Mouse (Mus musculus): ENCODE data around the gene Kalrn.

Gene Kalrn

DNA sequence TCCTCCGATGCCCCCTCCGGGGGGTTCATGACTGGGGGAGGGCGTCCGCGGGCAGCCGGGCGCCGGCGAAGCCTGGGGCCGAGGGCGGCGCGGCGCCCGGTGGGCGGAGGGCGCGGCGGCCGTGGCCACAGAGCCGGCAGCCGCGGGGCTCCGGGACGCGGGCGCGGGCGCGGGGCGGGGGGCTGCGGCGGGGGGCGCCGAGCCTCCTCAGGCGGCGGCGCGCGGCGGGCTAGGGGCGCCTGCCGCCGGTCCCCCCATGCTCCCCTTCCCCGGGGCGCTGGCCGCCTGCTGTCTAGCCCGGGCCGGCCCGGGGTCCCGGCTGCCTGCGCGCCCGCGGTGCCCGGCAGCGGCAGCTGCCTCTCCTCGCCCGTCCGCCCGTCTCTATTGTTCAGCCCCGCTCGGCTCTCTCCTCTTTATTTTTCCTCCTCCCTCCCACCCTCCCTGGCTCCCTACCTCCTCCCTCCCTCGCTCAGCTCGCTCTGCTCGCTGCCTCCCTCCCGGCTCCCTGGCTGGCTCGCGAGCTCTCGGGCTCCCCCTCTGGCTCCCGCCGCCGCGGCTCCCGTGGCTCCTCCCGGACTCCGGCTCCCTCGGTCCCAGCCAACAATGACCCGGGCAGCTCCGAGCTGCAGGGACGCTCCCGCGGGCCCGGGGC is at the start of gene Kalrn:
TSS of gene Kalrn (minus strand) at position 382 of the 652 bp plus-strand sequence.
- DNase-seq (ENCODE audit: low spot score in 2 of 2), result peak in 1 of 2 experiments; percentile 38

DNA sequence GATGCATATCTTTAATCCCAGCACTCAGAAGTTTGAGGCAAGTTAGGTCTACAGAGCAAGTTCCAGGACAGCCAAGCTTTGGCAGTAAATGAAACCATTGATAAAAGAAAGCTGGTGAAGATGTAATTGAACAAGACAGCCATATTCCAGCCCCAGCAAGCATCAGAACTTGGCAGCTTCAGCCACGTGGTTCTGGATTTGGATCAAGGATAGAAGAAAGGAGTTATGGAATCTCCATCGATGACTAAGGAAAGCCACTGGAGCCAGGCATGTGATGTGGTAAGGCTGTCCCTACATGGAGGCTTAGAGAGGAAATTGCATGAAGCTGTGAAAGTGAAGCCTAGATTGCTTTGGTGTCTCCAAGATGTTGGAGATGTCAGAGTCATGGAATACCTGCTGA is 40.7 kb upstream of the Kalrn start:
- no peak for DNase-seq (ENCODE audit: low spot score in 2 of 2)

DNA sequence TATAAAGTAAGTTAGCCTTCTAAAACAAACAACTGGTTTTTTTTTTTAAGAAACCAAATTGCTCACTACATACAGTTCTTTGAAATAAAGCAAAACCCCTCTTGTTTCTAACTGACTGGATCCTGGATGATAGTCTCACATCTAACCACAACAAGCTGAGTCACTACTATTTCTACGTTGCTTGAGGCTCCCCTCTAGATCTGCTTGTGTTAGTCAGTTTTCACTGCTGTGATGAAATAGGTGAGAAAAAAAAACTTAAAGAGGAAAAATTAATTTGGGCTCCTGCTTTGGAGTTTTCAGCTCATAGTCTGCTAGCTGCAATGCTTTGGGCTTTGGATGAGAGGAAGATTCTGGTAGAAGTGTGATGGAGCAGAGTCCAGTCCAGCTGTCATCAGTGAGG is 36.8 kb upstream of the Kalrn start:
- DNase-seq (ENCODE audit: low spot score in 2 of 2), result no peak

DNA sequence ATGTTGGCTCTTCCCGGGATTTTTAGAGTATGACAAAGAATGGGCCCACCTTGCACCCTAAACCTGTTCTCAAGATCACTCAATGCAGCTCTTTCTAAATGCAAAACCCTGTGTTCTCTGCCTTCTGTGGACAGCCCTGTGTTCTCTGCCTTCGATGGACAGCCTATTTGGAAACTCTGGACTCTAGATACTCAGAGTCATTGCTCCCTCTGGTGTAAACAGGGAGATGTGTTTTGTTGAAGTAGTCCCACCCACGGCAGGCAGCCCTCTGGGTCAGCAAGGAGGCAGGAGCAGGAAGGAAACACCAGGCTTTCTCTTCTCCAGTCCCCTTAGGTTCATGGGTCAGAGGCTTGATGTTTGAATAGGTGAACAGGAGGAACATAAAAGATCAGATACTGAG is 32.3 kb upstream of the Kalrn start:
- DNase-seq (ENCODE audit: low spot score in 2 of 2), result no peak

DNA sequence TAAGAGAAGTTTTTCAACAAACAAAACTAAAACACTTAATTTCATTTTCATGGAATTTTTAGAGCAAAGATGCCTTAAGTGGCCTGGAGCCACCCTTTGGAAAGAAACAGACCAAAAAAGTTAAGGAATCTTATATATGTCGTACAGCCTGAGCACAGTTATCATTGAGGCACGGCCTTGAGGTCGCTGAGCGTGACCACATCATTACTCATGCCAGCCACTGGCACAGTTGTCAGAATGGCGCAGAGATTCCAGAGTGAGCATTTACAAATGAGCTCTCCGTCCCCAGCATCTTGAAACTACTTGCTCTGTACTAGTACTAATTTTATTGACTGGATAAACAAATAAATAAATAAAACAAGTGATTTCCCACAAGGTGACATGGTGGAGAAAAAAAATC is 30.5 kb upstream of the Kalrn start:
- no peak for DNase-seq (ENCODE audit: low spot score in 2 of 2)

DNA sequence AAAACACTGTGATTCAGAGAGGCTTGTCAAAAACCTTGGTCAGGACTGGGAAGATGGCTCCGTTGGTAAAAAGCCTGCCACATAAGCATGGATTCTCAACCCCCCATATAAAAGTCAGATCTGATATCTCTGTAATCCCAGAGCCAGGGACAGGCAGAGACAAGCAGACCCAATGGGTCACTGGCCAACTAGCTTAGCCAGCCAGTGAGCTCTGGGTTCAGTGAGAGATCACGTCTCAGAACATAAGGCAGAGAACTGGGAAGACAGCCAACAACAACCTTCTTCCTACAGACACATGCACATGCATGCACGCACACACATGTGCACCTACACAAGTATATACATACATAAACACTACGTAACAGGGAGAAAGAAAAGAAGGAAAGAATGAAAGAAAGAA is 29.7 kb upstream of the Kalrn start:
- no peak for DNase-seq (ENCODE audit: low spot score in 2 of 2)

DNA sequence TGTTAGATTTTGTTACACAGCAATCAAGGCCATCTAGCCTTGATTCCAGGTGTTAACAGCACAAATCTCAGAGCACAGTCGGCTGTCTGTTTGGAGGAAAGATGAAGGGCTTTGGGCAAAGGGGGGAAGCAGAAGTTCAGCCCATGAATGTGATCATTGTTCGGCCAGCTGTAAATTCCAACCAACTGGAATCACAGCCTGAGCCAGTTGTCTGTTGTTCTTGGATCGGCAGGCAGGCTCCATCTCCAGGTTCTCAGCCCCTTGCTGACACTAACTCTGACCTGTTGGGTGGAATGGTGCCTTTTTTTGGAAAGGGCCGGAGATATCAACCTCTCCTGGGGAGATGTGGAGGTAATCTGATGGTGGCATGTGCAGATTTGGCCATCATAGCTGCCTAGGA is 28.6 kb upstream of the Kalrn start:
- DNase-seq (ENCODE audit: low spot score in 2 of 2), result no peak

DNA sequence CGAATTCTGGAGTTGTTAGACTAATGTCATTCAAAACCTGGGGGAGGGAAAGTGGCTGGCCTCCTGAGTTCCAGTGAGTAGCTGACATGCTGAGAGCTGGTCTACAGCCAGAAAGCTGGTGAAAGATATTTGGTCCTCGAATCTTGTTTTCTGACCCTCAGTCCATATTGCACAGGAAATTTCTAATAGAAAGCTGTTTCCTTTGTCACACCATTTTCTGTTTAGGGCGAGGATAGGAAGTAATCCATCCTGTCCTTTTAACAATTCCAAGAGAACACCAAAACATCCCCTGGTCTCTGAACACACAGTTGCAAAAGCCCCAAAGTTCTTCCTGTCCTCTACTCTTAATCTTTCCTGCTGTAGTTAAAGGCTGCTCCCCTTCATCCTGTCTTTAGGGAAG is 22.0 kb upstream of the Kalrn start:
- no peak for DNase-seq (ENCODE audit: low spot score in 2 of 2)

DNA sequence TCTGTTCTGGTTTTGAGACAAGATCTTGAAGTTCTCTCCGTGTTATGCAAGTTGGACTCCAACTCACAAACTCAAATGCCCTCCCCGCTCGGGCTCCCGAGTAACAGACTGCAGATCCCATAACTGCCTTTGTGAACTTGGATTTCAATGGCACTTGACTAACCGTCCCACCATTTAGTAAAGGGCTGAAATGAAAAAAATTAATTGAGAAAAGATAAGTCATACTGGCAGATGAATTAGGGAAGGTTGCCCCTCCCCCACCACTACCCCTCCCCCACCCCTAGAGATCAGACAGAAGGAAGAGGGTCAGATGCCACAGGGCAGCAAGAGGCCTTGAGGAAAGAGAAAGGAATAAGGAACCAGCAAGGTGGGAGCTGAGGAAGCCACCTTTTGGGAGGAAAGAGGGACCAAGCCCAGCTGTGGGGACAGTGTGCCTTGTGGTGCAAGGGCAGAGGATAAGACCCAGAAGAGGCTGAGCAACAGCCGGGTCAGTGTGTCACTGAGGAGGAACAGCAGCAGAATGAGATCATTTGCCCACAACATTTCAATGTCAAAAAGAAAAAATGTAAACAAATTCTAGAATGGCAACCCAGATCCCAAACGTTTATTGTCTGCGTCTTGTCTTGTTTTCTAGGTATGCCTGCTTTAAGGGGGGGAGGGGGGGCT is 21.4 kb upstream of the Kalrn start:
- no peak for DNase-seq (ENCODE audit: low spot score in 2 of 2)

DNA sequence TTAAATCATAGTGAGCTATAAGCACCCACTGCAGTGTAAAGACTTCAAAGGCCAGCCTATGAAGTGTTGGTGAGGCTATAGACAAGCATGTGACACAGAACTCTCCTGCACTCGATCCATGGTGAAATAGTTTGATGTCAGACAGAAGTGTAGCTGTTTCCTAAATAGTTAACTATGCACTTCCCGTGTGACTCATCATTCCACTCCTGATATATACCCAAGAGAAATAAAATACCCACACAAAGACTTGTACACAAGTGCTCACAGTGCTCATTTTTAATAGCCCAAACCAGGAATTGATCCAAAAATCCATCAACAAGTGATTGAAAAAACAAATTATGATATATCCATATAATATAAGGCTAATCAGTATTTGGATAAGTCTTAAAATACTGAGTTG is 19.4 kb upstream of the Kalrn start:
- DNase-seq (ENCODE audit: low spot score in 2 of 2), result no peak

DNA sequence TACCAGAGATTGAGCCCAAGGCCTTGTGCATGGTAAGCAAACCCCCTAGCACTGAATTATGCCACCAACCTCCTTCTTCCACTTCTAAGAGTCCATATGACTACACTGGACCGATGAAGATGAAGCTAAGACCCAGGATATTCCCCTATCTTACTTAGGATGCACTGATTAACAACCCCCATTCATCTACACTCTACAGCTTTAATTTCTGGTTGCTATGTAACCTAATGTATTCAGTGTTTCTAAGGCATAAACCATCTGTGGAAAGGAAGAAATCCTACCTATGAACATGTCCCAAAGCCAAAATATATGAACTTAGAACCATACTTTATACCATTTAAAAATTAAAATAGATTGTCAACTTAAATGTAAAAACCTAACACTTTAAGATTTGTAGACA is 18.6 kb upstream of the Kalrn start:
- no peak for DNase-seq (ENCODE audit: low spot score in 2 of 2)

DNA sequence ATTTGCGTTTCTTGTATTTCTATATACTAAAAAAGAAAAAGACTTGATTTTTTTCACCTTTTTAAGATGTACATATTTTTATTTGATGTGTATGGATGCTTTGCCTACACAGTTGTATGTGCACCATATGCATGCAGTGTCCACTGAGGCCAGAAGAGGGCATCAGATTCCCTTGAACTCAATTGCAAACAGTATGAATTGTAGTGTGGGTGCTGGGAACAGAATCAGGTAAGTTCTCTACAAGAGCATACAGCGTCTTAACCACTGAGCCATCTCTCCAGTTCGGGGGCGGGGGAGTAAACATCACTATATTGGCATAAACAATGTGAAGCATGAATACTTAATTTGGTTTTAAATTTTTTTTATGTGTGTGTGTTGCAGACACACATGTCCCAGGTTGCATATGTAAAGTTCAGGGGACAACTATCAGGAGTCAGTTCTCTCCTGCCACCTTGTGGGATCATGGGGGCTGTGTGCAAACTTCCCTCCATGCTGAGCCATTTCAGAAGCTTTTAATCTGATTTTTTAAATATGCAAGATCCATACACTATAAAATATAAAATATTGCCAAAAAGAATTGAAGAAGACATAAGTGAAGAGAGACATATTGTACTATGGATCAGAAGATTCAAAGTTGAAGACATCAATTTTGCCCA is 6.5 kb upstream of the Kalrn start:
- no peak for DNase-seq (ENCODE audit: low spot score in 2 of 2)

DNA sequence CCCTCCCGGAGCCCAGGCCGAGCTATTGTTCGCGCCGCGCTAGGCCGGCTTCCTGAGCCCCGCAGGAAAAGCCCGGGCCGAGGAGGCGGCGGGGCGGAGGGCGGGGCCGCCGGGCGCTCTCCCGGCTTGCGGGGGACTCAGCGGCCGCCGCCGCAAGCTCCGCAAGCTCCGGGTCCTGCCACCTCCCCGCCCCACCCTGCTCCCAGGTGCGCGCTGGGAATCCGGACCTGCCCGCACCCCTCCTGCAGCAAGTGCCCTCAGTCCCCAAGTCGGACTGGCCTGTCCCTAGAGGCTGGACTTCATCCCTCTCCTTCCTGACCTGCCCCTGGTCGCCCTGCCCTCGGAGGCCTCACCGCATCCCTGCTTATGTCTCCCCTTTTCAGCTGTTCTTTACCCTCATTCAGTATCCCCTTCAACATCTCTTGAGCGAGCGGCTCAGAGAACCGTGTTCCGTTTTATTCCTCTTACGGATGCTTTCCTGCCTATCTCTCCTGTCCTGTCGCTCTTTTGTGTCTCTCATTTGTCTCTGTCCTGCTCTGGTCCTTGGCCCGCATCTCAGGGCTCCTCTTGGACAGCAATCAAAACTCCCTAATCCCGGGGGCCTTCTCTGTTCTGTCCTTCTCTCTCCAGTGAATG is 642 bp upstream of the Kalrn start:
- DNase-seq (ENCODE audit: low spot score in 2 of 2), result no peak

DNA sequence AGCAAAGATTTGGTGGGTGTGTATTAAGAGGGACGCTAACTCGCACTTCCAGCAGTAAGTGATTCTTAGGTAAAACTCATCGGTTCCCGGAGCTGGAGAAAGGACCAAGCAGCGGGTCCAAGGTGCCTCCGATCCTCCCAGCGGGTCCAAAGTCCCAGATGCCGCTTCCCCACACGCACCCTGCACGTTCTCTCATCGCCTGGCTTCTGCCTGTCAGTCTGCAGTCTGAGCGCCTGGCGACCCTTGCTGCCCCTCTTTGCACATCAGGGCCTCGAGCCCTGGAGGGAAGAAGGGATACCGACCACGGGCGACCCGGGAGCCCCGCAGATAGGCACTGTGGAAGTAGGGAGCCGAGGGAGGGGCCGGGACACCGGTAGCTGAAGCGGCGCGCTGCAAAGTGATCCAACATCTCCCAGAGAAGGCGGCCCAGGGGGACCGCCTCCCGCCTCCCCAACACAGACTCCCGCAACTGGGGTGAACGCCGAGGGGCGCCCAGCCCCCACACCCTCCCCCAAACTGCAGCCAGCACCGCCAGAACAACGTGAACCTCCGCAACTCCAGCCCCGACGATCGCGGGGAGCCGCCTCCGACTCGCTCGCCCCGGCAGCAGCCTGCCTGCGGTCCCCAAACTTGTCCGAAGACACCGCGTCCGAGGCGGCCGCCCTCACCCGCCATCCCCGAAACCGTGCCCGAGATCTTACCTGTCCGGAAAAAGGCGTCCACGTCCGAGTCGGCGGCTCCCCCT is 754 bp downstream of the Kalrn start:
- DNase-seq (ENCODE audit: low spot score in 2 of 2), result no peak

DNA sequence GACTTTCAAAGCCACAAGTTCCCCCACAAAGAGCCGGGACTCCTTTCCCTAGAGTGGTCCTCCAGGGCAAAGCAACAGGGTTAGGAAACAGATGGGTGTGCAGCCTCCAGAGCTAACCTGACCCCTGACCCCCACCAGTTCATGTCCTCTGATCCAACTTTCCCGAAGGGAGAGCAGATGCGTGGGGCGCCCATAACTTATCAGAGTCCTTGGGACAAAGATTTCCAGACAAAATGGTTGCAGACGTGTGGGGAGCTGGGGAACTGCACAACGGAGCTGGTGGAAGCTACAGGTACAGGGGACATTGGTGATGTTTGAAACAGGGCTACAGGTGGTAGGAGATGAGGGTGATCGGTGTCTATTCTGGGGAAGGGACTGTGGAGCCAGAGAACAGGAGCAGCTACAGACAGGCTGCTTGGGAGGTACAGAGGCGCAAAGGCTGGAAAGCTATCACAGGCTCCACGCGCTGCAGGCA is 1.4 kb downstream of the Kalrn start:
- no peak for DNase-seq (ENCODE audit: low spot score in 2 of 2)

DNA sequence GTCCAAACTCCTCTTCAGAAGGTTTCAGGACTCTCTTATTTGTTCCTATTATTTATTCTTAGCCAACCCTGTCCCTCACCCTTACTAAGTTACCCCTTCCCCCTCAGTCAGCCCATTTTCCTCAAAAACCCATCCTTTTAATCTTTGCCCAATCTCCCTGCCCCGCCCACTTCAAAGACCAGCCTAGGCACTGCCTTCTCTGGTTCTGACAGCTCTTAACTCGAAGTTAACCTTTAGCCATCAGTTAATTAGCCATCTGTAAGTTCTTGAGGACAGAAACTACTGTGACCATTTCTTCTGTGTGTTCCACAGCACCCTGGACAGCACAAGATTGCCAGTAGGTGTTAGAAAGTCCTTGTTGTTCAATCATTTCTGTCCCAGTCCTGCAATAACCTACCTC is 3.4 kb downstream of the Kalrn start:
- no peak for DNase-seq (ENCODE audit: low spot score in 2 of 2)

DNA sequence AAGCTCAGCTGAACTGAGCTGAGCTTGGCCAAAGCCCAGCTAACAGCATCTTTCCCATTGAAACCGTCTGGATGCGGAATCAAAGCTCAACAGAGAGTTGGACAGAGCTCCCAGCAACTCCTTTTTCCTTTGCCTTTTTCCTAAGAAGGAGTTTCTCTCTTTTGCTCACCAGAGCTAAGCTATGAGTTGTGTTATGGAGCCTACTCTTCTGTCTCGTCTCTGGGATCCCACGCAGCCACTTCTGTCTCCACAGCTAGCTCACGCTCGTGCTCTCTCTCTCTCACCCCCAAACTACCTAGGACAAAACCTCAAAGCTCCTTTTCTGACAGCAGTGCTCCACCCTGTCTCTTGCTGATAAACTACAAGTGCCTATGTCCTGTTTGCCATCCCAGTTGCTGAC is 4.5 kb downstream of the Kalrn start:
- DNase-seq (ENCODE audit: low spot score in 2 of 2), result no peak

DNA sequence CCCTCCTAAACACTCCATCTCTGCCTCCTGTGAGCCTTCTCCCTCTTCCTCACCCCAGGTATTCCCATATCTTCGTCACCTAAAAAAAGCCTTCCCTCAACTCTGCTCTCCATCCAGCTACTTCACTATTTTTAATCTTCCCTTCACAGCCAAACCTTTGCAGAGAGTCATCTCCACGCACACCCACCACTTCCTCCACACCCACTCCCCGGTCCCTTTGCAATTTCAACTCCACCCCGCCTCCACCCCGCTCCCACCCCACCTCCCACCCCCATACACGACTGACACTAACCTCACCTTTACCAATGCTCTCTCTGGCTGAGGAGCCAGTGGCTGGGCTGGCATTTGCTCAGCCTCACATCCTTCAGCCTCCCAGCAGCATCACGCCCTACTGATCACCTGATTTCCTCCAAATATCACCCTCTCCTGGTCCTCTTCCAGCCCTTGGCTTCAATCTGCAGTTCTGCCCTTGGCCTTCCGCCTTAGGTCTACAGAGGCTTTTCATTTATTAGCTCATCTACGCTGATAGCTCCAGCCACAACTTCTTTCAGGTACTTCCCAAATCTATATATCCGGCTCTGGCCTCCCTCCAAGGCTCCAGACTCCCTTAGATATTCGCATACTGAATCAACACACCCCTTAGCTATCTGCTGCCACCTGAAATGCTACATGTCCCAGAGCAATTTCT is 9.6 kb downstream of the Kalrn start:
- no peak for DNase-seq (ENCODE audit: low spot score in 2 of 2)

DNA sequence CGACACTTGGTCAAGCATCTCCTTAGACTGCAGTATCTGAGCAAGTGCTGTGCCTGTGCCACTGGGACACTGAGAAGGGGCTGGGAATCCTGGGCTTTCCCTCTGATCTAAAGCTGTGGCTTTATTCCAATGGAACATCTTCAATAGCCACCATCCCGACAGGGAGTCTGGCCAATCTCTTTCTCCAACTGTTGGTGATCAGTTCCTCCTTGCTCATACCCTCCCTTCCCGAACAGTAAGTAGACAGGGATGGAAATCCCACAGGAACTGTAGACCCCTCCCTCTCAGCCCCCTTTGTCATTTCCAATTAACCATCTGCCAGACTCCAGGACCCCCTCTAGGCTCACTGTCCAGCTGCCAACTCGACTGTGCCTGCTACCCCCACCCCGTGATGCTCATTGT is 11.6 kb downstream of the Kalrn start:
- no peak for DNase-seq (ENCODE audit: low spot score in 2 of 2)

DNA sequence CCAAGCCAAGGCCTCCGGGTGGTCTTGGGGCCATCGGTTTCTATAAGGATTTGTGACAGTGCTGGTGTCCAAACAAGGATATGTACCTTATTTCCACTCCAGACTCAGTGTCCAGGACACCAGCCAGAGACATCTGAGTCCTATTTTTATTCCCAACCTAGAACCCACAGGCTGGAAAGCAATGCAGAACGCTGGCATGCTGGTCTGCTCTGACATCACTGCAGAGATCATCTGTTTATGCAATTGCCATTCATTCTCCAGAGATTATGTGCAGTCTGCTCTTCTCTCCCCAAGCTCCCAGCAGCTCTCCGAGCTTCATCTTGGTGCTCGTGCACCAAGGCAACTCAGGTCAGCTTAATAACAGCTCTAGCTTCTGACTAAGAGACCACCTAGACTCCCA is 12.5 kb downstream of the Kalrn start:
- no peak for DNase-seq (ENCODE audit: low spot score in 2 of 2)

DNA sequence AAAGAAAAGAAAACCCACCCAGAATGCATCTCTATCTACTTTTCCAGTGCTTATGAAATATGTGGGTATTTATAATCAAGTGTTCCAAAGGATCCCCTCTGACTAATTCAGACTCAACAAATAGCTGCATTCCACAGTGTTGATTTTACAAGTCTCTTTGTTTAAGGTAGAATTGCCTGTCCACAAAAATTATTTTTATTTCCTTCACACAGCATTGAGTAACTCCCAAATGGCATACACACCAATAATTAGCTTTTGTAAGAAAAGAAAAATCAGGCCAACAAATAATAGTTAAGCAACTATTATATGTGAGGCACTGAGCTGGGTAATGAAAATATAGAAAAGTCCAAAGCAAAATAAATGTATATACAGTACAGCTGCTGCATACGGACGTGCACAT is 12.9 kb downstream of the Kalrn start:
- no peak for DNase-seq (ENCODE audit: low spot score in 2 of 2)

Data from spleen, postnatal 14 days (tissue).